ENCODE assay signal across 14 mouse cellular contexts in genomic region chr16:21868651-21869050, GRCm38 (mm10).
A peak's percentile ranks its signal among the peaks of the same experiment; 100 is the strongest.
DNase-seq lines count a peak whose midpoint lies in the region; ATAC-seq and TF ChIP-seq lines count a peak whose summit lies in the region.
"Had no signal": no experiment of that assay in that cellular context is flagged by ENCODE, and none has a peak within 500 bp of the region (broad histone marks: within the 10 kb centered on the region; RNA-seq: fewer than 3 reads in every experiment).

No protein-coding gene starts in this region.

- no peaks in the 10 kb centered on the region for H3K9me3 ChIP-seq in hindbrain, embryonic 12.5 days (replicated peaks)
- no peaks in the 10 kb centered on the region for H3K9me3 ChIP-seq in midbrain, embryonic 16.5 days (replicated peaks; ENCODE audit: control insufficient read depth, low read length, poor library complexity, severe bottlenecking)
- H3K9me3 ChIP-seq: embryonic facial prominence, embryonic 13.5 days had no signal

- H3K4me2 ChIP-seq in hindbrain, embryonic 12.5 days (replicated peaks): no peak overlapping the region
- H3K4me2 ChIP-seq in midbrain, embryonic 16.5 days (ENCODE audit: low read length): no peak overlapping the region
- H3K4me2 ChIP-seq: embryonic facial prominence, embryonic 13.5 days; liver, embryonic 11.5 days had no signal

- no peak overlapping the region for H3K4me3 ChIP-seq in hindbrain, embryonic 12.5 days
- no peak overlapping the region for H3K4me3 ChIP-seq in midbrain, embryonic 16.5 days (ENCODE audit: low read depth, low read length)
- no peak overlapping the region for H3K4me3 ChIP-seq in gastrocnemius, adult 2 months
- H3K4me3 ChIP-seq: embryonic facial prominence, embryonic 13.5 days had no signal

- DNase-seq in cerebellum, adult 11-12 months: peak; percentile 56
- no peak for DNase-seq in cerebellum, adult 8-10 months
- DNase-seq in brain, adult 2 months (ENCODE audit: low read depth, low spot score): peak; percentile 59
- DNase-seq in kidney, adult 11 months: no peak
- no peak for DNase-seq in gastrocnemius, adult 2 months
- DNase-seq in right cerebral cortex, adult 2 months (ENCODE audit: low spot score in 2 of 2): no peak
- DNase-seq: adrenal gland, postnatal 10 days; kidney, adult 18-20 months; lung, postnatal 10 days had no signal

- TF ChIP-seq CTCF in gastrocnemius, adult 2 months (IDR thresholded peaks at IDR 0.05): no peak

- intact Hi-C loops in gastrocnemius, adult 2 months (cut with DNase I): no loop called here

- peak overlapping the region; percentile 67 for H3K27ac ChIP-seq in hindbrain, embryonic 12.5 days
- no peak overlapping the region for H3K27ac ChIP-seq in midbrain, embryonic 16.5 days (ENCODE audit: low read length)
- H3K27ac ChIP-seq in gastrocnemius, adult 2 months: no peak overlapping the region

- H3K27me3 ChIP-seq in hindbrain, embryonic 12.5 days: no peaks in the 10 kb centered on the region
- H3K27me3 ChIP-seq in midbrain, embryonic 16.5 days (ENCODE audit: control insufficient read depth, insufficient read depth, low read depth, low read length): no peaks in the 10 kb centered on the region
- H3K27me3 ChIP-seq: embryonic facial prominence, embryonic 13.5 days had no signal

- no peak overlapping the region for H3K9ac ChIP-seq in hindbrain, embryonic 12.5 days
- H3K9ac ChIP-seq in midbrain, embryonic 16.5 days (ENCODE audit: low read depth, low read length): no peak overlapping the region
- H3K9ac ChIP-seq: embryonic facial prominence, embryonic 13.5 days had no signal

- WGBS in hindbrain, embryonic 12.5 days: 29% methylated on average over 6 of the region's 6 CpGs
- WGBS in midbrain, embryonic 16.5 days: 39% methylated on average over 6 of the region's 6 CpGs

- peaks cover 48% of the 10 kb centered on the region for H3K4me1 ChIP-seq in hindbrain, embryonic 12.5 days
- peaks cover 23% of the 10 kb centered on the region for H3K4me1 ChIP-seq in midbrain, embryonic 16.5 days (ENCODE audit: control insufficient read depth, insufficient read depth, low read length)

- 0 out of 2 replicates have a peak, but pooled peaks have one; percentile 58 for ATAC-seq in hindbrain, embryonic 12.5 days (ENCODE audit: low FRiP score)
- 0 out of 2 replicates have a peak, but pooled peaks have one; percentile 22 for ATAC-seq in midbrain, embryonic 16.5 days
- ATAC-seq: forebrain, embryonic 16.5 days had no signal

- no peaks in the 10 kb centered on the region for H3K36me3 ChIP-seq in hindbrain, embryonic 12.5 days
- no peaks in the 10 kb centered on the region for H3K36me3 ChIP-seq in midbrain, embryonic 16.5 days (ENCODE audit: control insufficient read depth, insufficient read depth, low read length)
- H3K36me3 ChIP-seq: embryonic facial prominence, embryonic 13.5 days had no signal

Comparison
In these comparisons a context has a peak if more than half of its experiments do, and no peak if none do; other contexts are left out.
1. DNase-seq: peak in cerebellum, adult 11-12 months (single experiment) and brain, adult 2 months (single experiment); none in cerebellum, adult 8-10 months (single experiment), kidney, adult 11 months (single experiment), gastrocnemius, adult 2 months (single experiment) and right cerebral cortex, adult 2 months (0 of 2).